ENCODE assay signal across 14 mouse cellular contexts in genomic region chr2:119175614-119176013, GRCm38 (mm10). TPM values are rescaled to one million over a fixed set of nuclear protein-coding genes. Genes with fewer than 3 reads are reported as not detected.
DNase-seq lines count a peak whose midpoint lies in the region; ATAC-seq lines count a peak whose summit lies in the region.
"Had no signal": no experiment of that assay in that cellular context is flagged by ENCODE, and none has a peak within 500 bp of the region (broad histone marks: within the 10 kb centered on the region; RNA-seq: fewer than 3 reads in every experiment).

No protein-coding gene starts in this region.

- DNase-seq in hindbrain, embryonic 10.5 days (ENCODE audit: low spot score), result no peak
- peak; percentile 57 for DNase-seq in midbrain, embryonic 11.5 days (ENCODE audit: low spot score, missing footprints)
- peak; percentile 47 for DNase-seq in kidney, postnatal 14 days
- DNase-seq in urinary bladder, adult 18-20 months (ENCODE audit: low spot score in 2 of 2), result no peak
- DNase-seq in adipocyte (ENCODE audit: low spot score), result no peak
- DNase-seq: adrenal gland, postnatal 10 days; cerebellum, adult 8-10 months had no signal

- peak overlapping the region; percentile 29; the same call in 1 of the 2 replicates for H3K27ac ChIP-seq in hindbrain, embryonic 10.5 days
- no peak overlapping the region for H3K27ac ChIP-seq in hindbrain, embryonic 16.5 days (ENCODE audit: low read depth, low read length)
- no peak overlapping the region for H3K27ac ChIP-seq in midbrain, embryonic 11.5 days (ENCODE audit: low read depth, low read length)
- H3K27ac ChIP-seq in midbrain, embryonic 13.5 days, result no peak overlapping the region
- peak overlapping the region; percentile 16; the same call in 1 of the 2 replicates for H3K27ac ChIP-seq in stomach, embryonic 15.5 days
- H3K27ac ChIP-seq: limb, embryonic 13.5 days; midbrain, embryonic 12.5 days had no signal

- peaks cover 46% of the 10 kb centered on the region for H3K36me3 ChIP-seq in hindbrain, embryonic 10.5 days
- peaks cover 12% of the 10 kb centered on the region for H3K36me3 ChIP-seq in hindbrain, embryonic 16.5 days (ENCODE audit: control insufficient read depth, insufficient read depth, low read length)
- H3K36me3 ChIP-seq in midbrain, embryonic 11.5 days (ENCODE audit: control insufficient read depth, insufficient read depth, low read length), result no peaks in the 10 kb centered on the region; the same call in 1 of the 2 replicates
- H3K36me3 ChIP-seq in midbrain, embryonic 13.5 days, result peaks cover 56% of the 10 kb centered on the region
- 0 out of 2 replicates have a peak, but pooled peaks cover 13% of the 10 kb centered on the region for H3K36me3 ChIP-seq in stomach, embryonic 15.5 days

- no peaks in the 10 kb centered on the region for H3K27me3 ChIP-seq in hindbrain, embryonic 10.5 days (ENCODE audit: insufficient read depth, poor library complexity, severe bottlenecking)
- no peaks in the 10 kb centered on the region for H3K27me3 ChIP-seq in hindbrain, embryonic 16.5 days (replicated peaks; ENCODE audit: control insufficient read depth, insufficient read depth, low read length)
- H3K27me3 ChIP-seq in midbrain, embryonic 11.5 days (ENCODE audit: control insufficient read depth, insufficient read depth, low read length), result no peaks in the 10 kb centered on the region
- H3K27me3 ChIP-seq in midbrain, embryonic 13.5 days, result no peaks in the 10 kb centered on the region
- H3K27me3 ChIP-seq in stomach, embryonic 15.5 days (replicated peaks), result no peaks in the 10 kb centered on the region
- H3K27me3 ChIP-seq: embryonic facial prominence, embryonic 15.5 days; limb, embryonic 13.5 days; midbrain, embryonic 12.5 days had no signal

- 67% methylated on average over 6 of the region's 6 CpGs for WGBS in hindbrain, embryonic 10.5 days
- 71% methylated on average over 6 of the region's 6 CpGs for WGBS in hindbrain, embryonic 16.5 days
- 76% methylated on average over 6 of the region's 6 CpGs for WGBS in midbrain, embryonic 11.5 days
- WGBS in midbrain, embryonic 13.5 days, result 74% methylated on average over 6 of the region's 6 CpGs
- WGBS in stomach, embryonic 15.5 days, result 50% methylated on average over 6 of the region's 6 CpGs

- ATAC-seq in hindbrain, embryonic 16.5 days, result no peak
- ATAC-seq in midbrain, embryonic 11.5 days (ENCODE audit: low FRiP score), result no peak
- no peak for ATAC-seq in midbrain, embryonic 13.5 days
- no peak for ATAC-seq in stomach, embryonic 15.5 days (ENCODE audit: insufficient read depth, low FRiP score, low read depth)

- no peaks in the 10 kb centered on the region for H3K9me3 ChIP-seq in hindbrain, embryonic 10.5 days
- H3K9me3 ChIP-seq in hindbrain, embryonic 16.5 days (ENCODE audit: control insufficient read depth, low read length), result no peaks in the 10 kb centered on the region
- H3K9me3 ChIP-seq in midbrain, embryonic 11.5 days (ENCODE audit: control insufficient read depth, low read length), result no peaks in the 10 kb centered on the region
- H3K9me3 ChIP-seq in midbrain, embryonic 13.5 days, result no peaks in the 10 kb centered on the region
- no peaks in the 10 kb centered on the region for H3K9me3 ChIP-seq in stomach, embryonic 15.5 days
- H3K9me3 ChIP-seq: embryonic facial prominence, embryonic 15.5 days; G1E; limb, embryonic 13.5 days; midbrain, embryonic 12.5 days had no signal

- no peak overlapping the region for H3K4me3 ChIP-seq in hindbrain, embryonic 10.5 days
- H3K4me3 ChIP-seq in hindbrain, embryonic 16.5 days (ENCODE audit: low read length), result no peak overlapping the region
- no peak overlapping the region for H3K4me3 ChIP-seq in midbrain, embryonic 11.5 days (ENCODE audit: low read depth, low read length)
- no peak overlapping the region for H3K4me3 ChIP-seq in midbrain, embryonic 13.5 days (replicated peaks)
- H3K4me3 ChIP-seq in stomach, embryonic 15.5 days (replicated peaks), result no peak overlapping the region
- H3K4me3 ChIP-seq: embryonic facial prominence, embryonic 15.5 days; limb, embryonic 13.5 days; midbrain, embryonic 12.5 days had no signal

- H3K4me1 ChIP-seq in hindbrain, embryonic 10.5 days (replicated peaks), result peaks cover 36% of the 10 kb centered on the region
- H3K4me1 ChIP-seq in hindbrain, embryonic 16.5 days (ENCODE audit: control insufficient read depth, insufficient read depth, low read depth, low read length), result peaks cover 18% of the 10 kb centered on the region
- peaks cover 10% of the 10 kb centered on the region for H3K4me1 ChIP-seq in midbrain, embryonic 11.5 days (ENCODE audit: control insufficient read depth, insufficient read depth, low read length)
- H3K4me1 ChIP-seq in midbrain, embryonic 13.5 days (replicated peaks), result peaks cover 28% of the 10 kb centered on the region
- H3K4me1 ChIP-seq in stomach, embryonic 15.5 days, result peaks cover 15% of the 10 kb centered on the region; the same call in 1 of the 2 replicates

- no peak overlapping the region for H3K9ac ChIP-seq in hindbrain, embryonic 16.5 days (ENCODE audit: low read depth, low read length)
- no peak overlapping the region for H3K9ac ChIP-seq in midbrain, embryonic 11.5 days (ENCODE audit: low read length)
- H3K9ac ChIP-seq in midbrain, embryonic 13.5 days (replicated peaks), result no peak overlapping the region
- no peak overlapping the region for H3K9ac ChIP-seq in stomach, embryonic 15.5 days
- H3K9ac ChIP-seq: embryonic facial prominence, embryonic 15.5 days; limb, embryonic 13.5 days; midbrain, embryonic 12.5 days had no signal

- H3K4me2 ChIP-seq in hindbrain, embryonic 16.5 days (ENCODE audit: low read length), result no peak overlapping the region
- H3K4me2 ChIP-seq in midbrain, embryonic 11.5 days, result no peak overlapping the region
- no peak overlapping the region for H3K4me2 ChIP-seq in midbrain, embryonic 13.5 days (replicated peaks)
- H3K4me2 ChIP-seq in stomach, embryonic 15.5 days, result no peak overlapping the region
- H3K4me2 ChIP-seq: embryonic facial prominence, embryonic 15.5 days; limb, embryonic 13.5 days; midbrain, embryonic 12.5 days had no signal

RNA-seq across cellular contexts. Expression of gene Gm14137, which starts 1.3 kb away (rescaled TPM):
- polyA plus RNA-seq in hindbrain, embryonic 10.5 days (2016; fragmentation: Nextera tagmentation; extraction: Ambion mirVana), result 0.75 and 0.85 TPM in 2 replicates
- 0.86 TPM in 2 replicates for polyA plus RNA-seq in hindbrain, embryonic 16.5 days (2015; fragmentation: Nextera tagmentation; extraction: Ambion mirVana)
- 0.15 and 0.20 TPM in 2 replicates for polyA plus RNA-seq in midbrain, embryonic 11.5 days (2014; fragmentation: Nextera tagmentation; extraction: Ambion mirVana)
- polyA plus RNA-seq in midbrain, embryonic 13.5 days (2015; fragmentation: Nextera tagmentation; extraction: Ambion mirVana), result 1.1 and 1.2 TPM in 2 replicates
- polyA plus RNA-seq in stomach, embryonic 15.5 days (2015; fragmentation: Nextera tagmentation; extraction: Ambion mirVana), result 0.90 and 1.1 TPM in 2 replicates

RNA-seq across cellular contexts. Expression of gene Gchfr, which starts 8.0 kb away (rescaled TPM):
- polyA plus RNA-seq in hindbrain, embryonic 10.5 days (2016; fragmentation: Nextera tagmentation; extraction: Ambion mirVana), result 3.3 and 6.1 TPM in 2 replicates
- 10.9 and 16.2 TPM in 2 replicates for polyA plus RNA-seq in hindbrain, embryonic 16.5 days (2015; fragmentation: Nextera tagmentation; extraction: Ambion mirVana)
- 1.5 and 2.5 TPM in 2 replicates for polyA plus RNA-seq in midbrain, embryonic 11.5 days (2014; fragmentation: Nextera tagmentation; extraction: Ambion mirVana)
- polyA plus RNA-seq in midbrain, embryonic 13.5 days (2015; fragmentation: Nextera tagmentation; extraction: Ambion mirVana), result 4.4 and 15.5 TPM in 2 replicates
- polyA plus RNA-seq in stomach, embryonic 15.5 days (2015; fragmentation: Nextera tagmentation; extraction: Ambion mirVana), result 9.2 and 16.4 TPM in 2 replicates

RNA-seq across cellular contexts. Expression of gene Rmdn3, which starts 18.8 kb away (rescaled TPM):
- 43.6 and 48.1 TPM in 2 replicates for polyA plus RNA-seq in hindbrain, embryonic 10.5 days (2016; fragmentation: Nextera tagmentation; extraction: Ambion mirVana)
- polyA plus RNA-seq in hindbrain, embryonic 16.5 days (2015; fragmentation: Nextera tagmentation; extraction: Ambion mirVana), result 49.3 and 50.1 TPM in 2 replicates
- 41.1 and 46.7 TPM in 2 replicates for polyA plus RNA-seq in midbrain, embryonic 11.5 days (2014; fragmentation: Nextera tagmentation; extraction: Ambion mirVana)
- polyA plus RNA-seq in midbrain, embryonic 13.5 days (2015; fragmentation: Nextera tagmentation; extraction: Ambion mirVana), result 41.0 and 44.3 TPM in 2 replicates
- 36.6 and 40.5 TPM in 2 replicates for polyA plus RNA-seq in stomach, embryonic 15.5 days (2015; fragmentation: Nextera tagmentation; extraction: Ambion mirVana)

RNA-seq across cellular contexts. Expression of gene Zfyve19, which starts 32.8 kb away (rescaled TPM):
- polyA plus RNA-seq in hindbrain, embryonic 10.5 days (2016; fragmentation: Nextera tagmentation; extraction: Ambion mirVana), result 52.2 and 57.4 TPM in 2 replicates
- polyA plus RNA-seq in hindbrain, embryonic 16.5 days (2015; fragmentation: Nextera tagmentation; extraction: Ambion mirVana), result 70.4 and 75.7 TPM in 2 replicates
- 44.2 and 48.9 TPM in 2 replicates for polyA plus RNA-seq in midbrain, embryonic 11.5 days (2014; fragmentation: Nextera tagmentation; extraction: Ambion mirVana)
- 56.7 and 59.1 TPM in 2 replicates for polyA plus RNA-seq in midbrain, embryonic 13.5 days (2015; fragmentation: Nextera tagmentation; extraction: Ambion mirVana)
- polyA plus RNA-seq in stomach, embryonic 15.5 days (2015; fragmentation: Nextera tagmentation; extraction: Ambion mirVana), result 48.7 and 58.0 TPM in 2 replicates

RNA-seq across cellular contexts. Expression of gene Dnajc17, which starts 33.0 kb away (rescaled TPM):
- 22.9 and 24.9 TPM in 2 replicates for polyA plus RNA-seq in hindbrain, embryonic 10.5 days (2016; fragmentation: Nextera tagmentation; extraction: Ambion mirVana)
- 23.3 and 23.6 TPM in 2 replicates for polyA plus RNA-seq in hindbrain, embryonic 16.5 days (2015; fragmentation: Nextera tagmentation; extraction: Ambion mirVana)
- polyA plus RNA-seq in midbrain, embryonic 11.5 days (2014; fragmentation: Nextera tagmentation; extraction: Ambion mirVana), result 22.5 and 25.6 TPM in 2 replicates
- polyA plus RNA-seq in midbrain, embryonic 13.5 days (2015; fragmentation: Nextera tagmentation; extraction: Ambion mirVana), result 24.0 and 24.3 TPM in 2 replicates
- 18.5 and 19.4 TPM in 2 replicates for polyA plus RNA-seq in stomach, embryonic 15.5 days (2015; fragmentation: Nextera tagmentation; extraction: Ambion mirVana)

Comparison
In these comparisons a context has a peak if more than half of its experiments do, and no peak if none do; other contexts are left out.
1. H3K27ac ChIP-seq: peak in hindbrain, embryonic 10.5 days (single experiment) and stomach, embryonic 15.5 days (single experiment); none in hindbrain, embryonic 16.5 days (single experiment), midbrain, embryonic 11.5 days (single experiment) and midbrain, embryonic 13.5 days (single experiment).
2. DNase-seq: peak in midbrain, embryonic 11.5 days (single experiment) and kidney, postnatal 14 days (single experiment); none in hindbrain, embryonic 10.5 days (single experiment), urinary bladder, adult 18-20 months (0 of 2) and adipocyte (single experiment).